In the genomic region with DNA sequence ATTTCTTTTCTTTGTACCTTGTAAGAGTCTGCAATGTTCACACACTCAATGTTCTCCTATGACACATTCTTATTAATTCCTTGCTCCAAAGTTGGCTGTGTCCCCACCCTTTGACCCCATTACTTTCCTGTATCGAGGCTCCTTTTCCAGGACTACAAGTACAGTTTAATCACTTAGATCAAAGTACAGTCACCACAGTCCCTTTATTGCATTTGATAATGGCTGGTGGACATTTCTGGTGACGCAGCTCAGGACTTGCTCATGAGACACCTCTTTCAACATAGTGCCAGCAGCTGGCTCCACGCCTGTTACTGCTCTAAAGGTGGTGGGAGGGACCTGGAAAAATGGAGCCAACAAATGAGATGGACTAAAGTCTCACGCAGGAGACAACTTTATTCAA, we compare ENCODE assay signal across 32 mouse cellular contexts. TPM values are rescaled to one million over a fixed set of nuclear protein-coding genes. Genes with fewer than 3 reads are reported as not detected.
DNase-seq lines count a peak whose midpoint lies in the region; ATAC-seq and TF ChIP-seq lines count a peak whose summit lies in the region.
"Had no signal": no experiment of that assay in that cellular context is flagged by ENCODE, and none has a peak within 500 bp of the region (broad histone marks: within the 10 kb centered on the region; RNA-seq: fewer than 3 reads in every experiment).

No protein-coding gene starts in this region.

- peak; percentile 76 for DNase-seq in kidney, adult 2 months
- no peak for DNase-seq in intestine, embryonic 14.5 days (ENCODE audit: low spot score)
- peak; percentile 72 for DNase-seq in large intestine, adult 2 months (ENCODE audit: low read depth, low spot score)
- DNase-seq in spleen, postnatal 4 days (ENCODE audit: low spot score in 2 of 2): no peak
- DNase-seq: adrenal gland, adult 8-10 months; B cell, adult 2 months; cerebellum, adult 11-12 months; cerebellum, postnatal 14 days; forebrain, postnatal 0 days; heart, postnatal 14 days; layer of hippocampus, adult 9-11 months; liver; thymus, postnatal 14 days had no signal

- H3K36me3 ChIP-seq in kidney, adult 2 months (ENCODE audit: control insufficient read depth, insufficient read depth, low read length): no peaks in the 10 kb centered on the region
- no peaks in the 10 kb centered on the region for H3K36me3 ChIP-seq in kidney, embryonic 16.5 days (ENCODE audit: insufficient read depth, low read length)
- no peaks in the 10 kb centered on the region for H3K36me3 ChIP-seq in intestine, embryonic 14.5 days (ENCODE audit: control insufficient read depth, insufficient read depth, low read length)
- H3K36me3 ChIP-seq in intestine, embryonic 16.5 days (ENCODE audit: control insufficient read depth, insufficient read depth, low read length): no peaks in the 10 kb centered on the region
- H3K36me3 ChIP-seq in hindbrain, embryonic 16.5 days (ENCODE audit: control insufficient read depth, insufficient read depth, low read length): no peaks in the 10 kb centered on the region
- H3K36me3 ChIP-seq in heart, embryonic 12.5 days: no peaks in the 10 kb centered on the region
- H3K36me3 ChIP-seq: forebrain, embryonic 12.5 days; hindbrain, embryonic 10.5 days; lung, embryonic 15.5 days; midbrain, embryonic 10.5 days; midbrain, embryonic 15.5 days; neural tube, embryonic 15.5 days had no signal

- no peak for ATAC-seq in kidney, embryonic 16.5 days (ENCODE audit: low FRiP score, low TSS enrichment)
- ATAC-seq in intestine, embryonic 14.5 days (replicated peaks; ENCODE audit: low FRiP score, low TSS enrichment, low read depth): peak; percentile 69
- peak; percentile 91 for ATAC-seq in intestine, embryonic 16.5 days
- no peak for ATAC-seq in hindbrain, embryonic 16.5 days
- no peak for ATAC-seq in heart, embryonic 12.5 days (ENCODE audit: insufficient number of reproducible peaks, low FRiP score)
- ATAC-seq: forebrain, postnatal 0 days; hindbrain, postnatal 0 days; midbrain, embryonic 15.5 days had no signal

- H3K4me2 ChIP-seq in kidney, embryonic 16.5 days (replicated peaks; ENCODE audit: low read depth, low read length): no peak overlapping the region
- no peak overlapping the region for H3K4me2 ChIP-seq in intestine, embryonic 14.5 days (ENCODE audit: low read length)
- no peak overlapping the region for H3K4me2 ChIP-seq in intestine, embryonic 16.5 days (ENCODE audit: low read depth, low read length)
- no peak overlapping the region for H3K4me2 ChIP-seq in hindbrain, embryonic 16.5 days (ENCODE audit: low read length)
- no peak overlapping the region for H3K4me2 ChIP-seq in heart, embryonic 12.5 days
- H3K4me2 ChIP-seq: forebrain, embryonic 12.5 days; lung, embryonic 15.5 days; midbrain, embryonic 15.5 days; neural tube, embryonic 15.5 days had no signal

- WGBS in kidney, adult 2 months: 43% methylated on average over 4 of the region's 4 CpGs
- 58% methylated on average over 4 of the region's 4 CpGs for WGBS in kidney, embryonic 16.5 days
- 60% methylated on average over 4 of the region's 4 CpGs for WGBS in intestine, embryonic 14.5 days
- 44% methylated on average over 4 of the region's 4 CpGs for WGBS in intestine, embryonic 16.5 days
- 23% methylated on average over 4 of the region's 4 CpGs for WGBS in large intestine, adult 2 months
- 72% methylated on average over 4 of the region's 4 CpGs for WGBS in hindbrain, embryonic 16.5 days
- 62% methylated on average over 4 of the region's 4 CpGs for WGBS in heart, embryonic 12.5 days

- no peak overlapping the region for H3K9ac ChIP-seq in kidney, embryonic 16.5 days (replicated peaks; ENCODE audit: low read length)
- no peak overlapping the region for H3K9ac ChIP-seq in intestine, embryonic 14.5 days (ENCODE audit: low read length)
- H3K9ac ChIP-seq in intestine, embryonic 16.5 days (ENCODE audit: low read depth, low read length): no peak overlapping the region
- H3K9ac ChIP-seq in hindbrain, embryonic 16.5 days (ENCODE audit: low read depth, low read length): no peak overlapping the region
- H3K9ac ChIP-seq in heart, embryonic 12.5 days: no peak overlapping the region
- H3K9ac ChIP-seq: forebrain, embryonic 12.5 days; forebrain, postnatal 0 days; lung, embryonic 15.5 days; midbrain, embryonic 15.5 days; neural tube, embryonic 15.5 days had no signal

- no peaks in the 10 kb centered on the region for H3K9me3 ChIP-seq in kidney, embryonic 16.5 days (ENCODE audit: low read length)
- no peaks in the 10 kb centered on the region for H3K9me3 ChIP-seq in intestine, embryonic 14.5 days (ENCODE audit: control insufficient read depth, low read length)
- H3K9me3 ChIP-seq in intestine, embryonic 16.5 days (ENCODE audit: control insufficient read depth, low read length): no peaks in the 10 kb centered on the region
- H3K9me3 ChIP-seq in hindbrain, embryonic 16.5 days (ENCODE audit: control insufficient read depth, low read length): no peaks in the 10 kb centered on the region
- no peaks in the 10 kb centered on the region for H3K9me3 ChIP-seq in heart, embryonic 12.5 days (replicated peaks)
- H3K9me3 ChIP-seq: forebrain, embryonic 12.5 days; hindbrain, embryonic 10.5 days; lung, embryonic 15.5 days; midbrain, embryonic 10.5 days; midbrain, embryonic 15.5 days; neural tube, embryonic 15.5 days had no signal

- H3K4me1 ChIP-seq in kidney, adult 2 months (ENCODE audit: control insufficient read depth, insufficient read depth, low read length): peaks cover 22% of the 10 kb centered on the region
- no peaks in the 10 kb centered on the region for H3K4me1 ChIP-seq in kidney, embryonic 16.5 days (ENCODE audit: insufficient read depth, low read length)
- H3K4me1 ChIP-seq in intestine, embryonic 14.5 days (replicated peaks; ENCODE audit: control insufficient read depth, insufficient read depth, low read length): 0 out of 2 replicates have a peak, but pooled peaks cover 3% of the 10 kb centered on the region
- H3K4me1 ChIP-seq in intestine, embryonic 16.5 days (ENCODE audit: control insufficient read depth, insufficient read depth, low read length): 0 out of 2 replicates have a peak, but pooled peaks cover 2% of the 10 kb centered on the region
- no peaks in the 10 kb centered on the region for H3K4me1 ChIP-seq in hindbrain, embryonic 16.5 days (ENCODE audit: control insufficient read depth, insufficient read depth, low read depth, low read length)
- peaks cover 4% of the 10 kb centered on the region; the same call in 1 of the 2 replicates for H3K4me1 ChIP-seq in heart, embryonic 12.5 days (replicated peaks)
- H3K4me1 ChIP-seq: forebrain, embryonic 12.5 days; hindbrain, embryonic 10.5 days; lung, embryonic 15.5 days; midbrain, embryonic 10.5 days; midbrain, embryonic 15.5 days; neural tube, embryonic 15.5 days had no signal

- H3K27ac ChIP-seq in kidney, adult 2 months (ENCODE audit: insufficient read depth, low read depth, low read length): peak overlapping the region; percentile 86
- no peak overlapping the region; the same call in 1 of the 2 replicates for H3K27ac ChIP-seq in kidney, embryonic 16.5 days (ENCODE audit: low read length)
- H3K27ac ChIP-seq in intestine, embryonic 14.5 days (ENCODE audit: low read depth): no peak overlapping the region
- H3K27ac ChIP-seq in intestine, embryonic 16.5 days (ENCODE audit: low read length): peak overlapping the region; percentile 80
- H3K27ac ChIP-seq in hindbrain, embryonic 16.5 days (ENCODE audit: low read depth, low read length): no peak overlapping the region
- H3K27ac ChIP-seq in heart, embryonic 12.5 days (ENCODE audit: poor library complexity, severe bottlenecking): no peak overlapping the region
- H3K27ac ChIP-seq: forebrain, embryonic 12.5 days; hindbrain, embryonic 10.5 days; hindbrain, postnatal 0 days; lung, embryonic 15.5 days; midbrain, embryonic 10.5 days; midbrain, embryonic 15.5 days; neural tube, embryonic 15.5 days had no signal

- no peak for TF ChIP-seq CTCF in kidney, adult 2 months (conservative IDR thresholded peaks at IDR 0.05; ENCODE audit: insufficient read depth, insufficient read length, low read depth, low read length)

- H3K4me3 ChIP-seq in kidney, adult 2 months (ENCODE audit: insufficient read depth, low read depth, low read length): no peak overlapping the region
- H3K4me3 ChIP-seq in kidney, embryonic 16.5 days (ENCODE audit: low read length): no peak overlapping the region
- H3K4me3 ChIP-seq in intestine, embryonic 14.5 days (ENCODE audit: low read depth, low read length): no peak overlapping the region
- no peak overlapping the region for H3K4me3 ChIP-seq in intestine, embryonic 16.5 days (ENCODE audit: low read length)
- no peak overlapping the region for H3K4me3 ChIP-seq in hindbrain, embryonic 16.5 days (ENCODE audit: low read length)
- no peak overlapping the region for H3K4me3 ChIP-seq in heart, embryonic 12.5 days
- H3K4me3 ChIP-seq: erythroblast, embryonic 14.5 days; forebrain, embryonic 12.5 days; hindbrain, embryonic 10.5 days; lung, embryonic 15.5 days; midbrain, embryonic 10.5 days; midbrain, embryonic 15.5 days; neural tube, embryonic 15.5 days had no signal

- no peaks in the 10 kb centered on the region for H3K27me3 ChIP-seq in kidney, adult 2 months (replicated peaks; ENCODE audit: control insufficient read depth, insufficient read depth, low read length)
- H3K27me3 ChIP-seq in kidney, embryonic 16.5 days (ENCODE audit: insufficient read depth, low read length): no peaks in the 10 kb centered on the region
- no peaks in the 10 kb centered on the region for H3K27me3 ChIP-seq in intestine, embryonic 14.5 days (replicated peaks; ENCODE audit: control insufficient read depth, insufficient read depth, low read length)
- H3K27me3 ChIP-seq in intestine, embryonic 16.5 days (replicated peaks; ENCODE audit: control insufficient read depth, insufficient read depth, low read length): no peaks in the 10 kb centered on the region
- H3K27me3 ChIP-seq in hindbrain, embryonic 16.5 days (replicated peaks; ENCODE audit: control insufficient read depth, insufficient read depth, low read length): no peaks in the 10 kb centered on the region
- no peaks in the 10 kb centered on the region for H3K27me3 ChIP-seq in heart, embryonic 12.5 days (replicated peaks)
- H3K27me3 ChIP-seq: forebrain, embryonic 12.5 days; lung, embryonic 15.5 days; midbrain, embryonic 15.5 days; neural tube, embryonic 15.5 days had no signal

- TF ChIP-seq POLR2A in kidney, adult 2 months (IDR thresholded peaks at IDR 0.05; ENCODE audit: low read depth, low read length): no peak

RNA-seq across cellular contexts. Expression of a gene that starts 9.3 kb away (rescaled TPM):
- not detected in 2 replicates for polyA plus RNA-seq in kidney, adult 2 months (2012; rRNA removed)
- polyA plus RNA-seq in kidney, embryonic 16.5 days (2015; fragmentation: Nextera tagmentation; extraction: Ambion mirVana): not detected in 2 replicates
- polyA plus RNA-seq in intestine, embryonic 14.5 days (2014; fragmentation: Nextera tagmentation; extraction: Ambion mirVana): not detected in 2 replicates
- polyA plus RNA-seq in intestine, embryonic 16.5 days (2015; fragmentation: Nextera tagmentation; extraction: Ambion mirVana): not detected in 2 replicates
- polyA plus RNA-seq in large intestine, adult 2 months (2012; rRNA removed): not detected in 2 replicates
- polyA plus RNA-seq in hindbrain, embryonic 16.5 days (2015; fragmentation: Nextera tagmentation; extraction: Ambion mirVana): not detected in 2 replicates
- polyA plus RNA-seq in heart, embryonic 12.5 days (2016; fragmentation: Nextera tagmentation; extraction: Ambion mirVana): not detected in 2 replicates
- polyA plus RNA-seq: cortical plate, adult 2 months; embryonic facial prominence, embryonic 14.5 days; erythroblast, embryonic 14.5 days; forebrain, embryonic 12.5 days; forebrain, postnatal 0 days; heart, embryonic 14.5 days; hindbrain, embryonic 10.5 days; hindbrain, postnatal 0 days; limb, embryonic 11.5 days; liver, embryonic 16.5 days; lung, embryonic 15.5 days; midbrain, embryonic 10.5 days; midbrain, embryonic 15.5 days; neural tube, embryonic 15.5 days; spleen, adult 2 months; urinary bladder, adult 2 months had no signal

RNA-seq across cellular contexts. Expression of a gene that starts 31.0 kb away (rescaled TPM):
- not detected in 2 replicates for polyA plus RNA-seq in kidney, adult 2 months (2012; rRNA removed)
- polyA plus RNA-seq in kidney, embryonic 16.5 days (2015; fragmentation: Nextera tagmentation; extraction: Ambion mirVana): not detected in 2 replicates
- polyA plus RNA-seq in intestine, embryonic 14.5 days (2014; fragmentation: Nextera tagmentation; extraction: Ambion mirVana): not detected in 2 replicates
- not detected in 2 replicates for polyA plus RNA-seq in intestine, embryonic 16.5 days (2015; fragmentation: Nextera tagmentation; extraction: Ambion mirVana)
- polyA plus RNA-seq in large intestine, adult 2 months (2012; rRNA removed): not detected in 2 replicates
- not detected in 2 replicates for polyA plus RNA-seq in hindbrain, embryonic 16.5 days (2015; fragmentation: Nextera tagmentation; extraction: Ambion mirVana)
- polyA plus RNA-seq in heart, embryonic 12.5 days (2016; fragmentation: Nextera tagmentation; extraction: Ambion mirVana): not detected in 2 replicates
- polyA plus RNA-seq: cortical plate, adult 2 months; embryonic facial prominence, embryonic 14.5 days; erythroblast, embryonic 14.5 days; forebrain, embryonic 12.5 days; forebrain, postnatal 0 days; heart, embryonic 14.5 days; hindbrain, embryonic 10.5 days; hindbrain, postnatal 0 days; limb, embryonic 11.5 days; liver, embryonic 16.5 days; lung, embryonic 15.5 days; midbrain, embryonic 10.5 days; midbrain, embryonic 15.5 days; neural tube, embryonic 15.5 days; spleen, adult 2 months; urinary bladder, adult 2 months had no signal

RNA-seq across cellular contexts. Expression of a gene that starts 35.2 kb away (rescaled TPM):
- polyA plus RNA-seq in kidney, adult 2 months (2012; rRNA removed): not detected in 2 replicates
- not detected in 2 replicates for polyA plus RNA-seq in kidney, embryonic 16.5 days (2015; fragmentation: Nextera tagmentation; extraction: Ambion mirVana)
- polyA plus RNA-seq in intestine, embryonic 14.5 days (2014; fragmentation: Nextera tagmentation; extraction: Ambion mirVana): not detected in 2 replicates
- polyA plus RNA-seq in intestine, embryonic 16.5 days (2015; fragmentation: Nextera tagmentation; extraction: Ambion mirVana): not detected in 2 replicates
- not detected in 2 replicates for polyA plus RNA-seq in large intestine, adult 2 months (2012; rRNA removed)
- polyA plus RNA-seq in hindbrain, embryonic 16.5 days (2015; fragmentation: Nextera tagmentation; extraction: Ambion mirVana): not detected in 2 replicates
- polyA plus RNA-seq in heart, embryonic 12.5 days (2016; fragmentation: Nextera tagmentation; extraction: Ambion mirVana): not detected in 2 replicates
- polyA plus RNA-seq: cortical plate, adult 2 months; embryonic facial prominence, embryonic 14.5 days; erythroblast, embryonic 14.5 days; forebrain, embryonic 12.5 days; forebrain, postnatal 0 days; heart, embryonic 14.5 days; hindbrain, embryonic 10.5 days; hindbrain, postnatal 0 days; limb, embryonic 11.5 days; liver, embryonic 16.5 days; lung, embryonic 15.5 days; midbrain, embryonic 10.5 days; midbrain, embryonic 15.5 days; neural tube, embryonic 15.5 days; spleen, adult 2 months; urinary bladder, adult 2 months had no signal

RNA-seq across cellular contexts. Expression of a gene that starts 47.2 kb away (rescaled TPM):
- polyA plus RNA-seq in kidney, adult 2 months (2012; rRNA removed): 18.2 and 22.0 TPM in 2 replicates
- polyA plus RNA-seq in kidney, embryonic 16.5 days (2015; fragmentation: Nextera tagmentation; extraction: Ambion mirVana): 1.5 and 2.4 TPM in 2 replicates
- 0.34 and 0.49 TPM in 2 replicates for polyA plus RNA-seq in intestine, embryonic 14.5 days (2014; fragmentation: Nextera tagmentation; extraction: Ambion mirVana)
- polyA plus RNA-seq in intestine, embryonic 16.5 days (2015; fragmentation: Nextera tagmentation; extraction: Ambion mirVana): 1.9 and 2.0 TPM in 2 replicates
- 0.12 and 0.60 TPM in 2 replicates for polyA plus RNA-seq in large intestine, adult 2 months (2012; rRNA removed)
- 0.75 and 1.6 TPM in 2 replicates for polyA plus RNA-seq in hindbrain, embryonic 16.5 days (2015; fragmentation: Nextera tagmentation; extraction: Ambion mirVana)
- polyA plus RNA-seq in heart, embryonic 12.5 days (2016; fragmentation: Nextera tagmentation; extraction: Ambion mirVana): 2.3 and 2.7 TPM in 2 replicates
- polyA plus RNA-seq: erythroblast, embryonic 14.5 days had no signal

RNA-seq across cellular contexts. Expression of a gene that starts 47.9 kb away (rescaled TPM):
- not detected in 2 replicates for polyA plus RNA-seq in kidney, adult 2 months (2012; rRNA removed)
- polyA plus RNA-seq in kidney, embryonic 16.5 days (2015; fragmentation: Nextera tagmentation; extraction: Ambion mirVana): not detected in 2 replicates
- not detected in 2 replicates for polyA plus RNA-seq in intestine, embryonic 14.5 days (2014; fragmentation: Nextera tagmentation; extraction: Ambion mirVana)
- not detected in 2 replicates for polyA plus RNA-seq in intestine, embryonic 16.5 days (2015; fragmentation: Nextera tagmentation; extraction: Ambion mirVana)
- polyA plus RNA-seq in large intestine, adult 2 months (2012; rRNA removed): not detected in 2 replicates
- not detected in 2 replicates for polyA plus RNA-seq in hindbrain, embryonic 16.5 days (2015; fragmentation: Nextera tagmentation; extraction: Ambion mirVana)
- not detected in 2 replicates for polyA plus RNA-seq in heart, embryonic 12.5 days (2016; fragmentation: Nextera tagmentation; extraction: Ambion mirVana)
- polyA plus RNA-seq: cortical plate, adult 2 months; embryonic facial prominence, embryonic 14.5 days; erythroblast, embryonic 14.5 days; forebrain, embryonic 12.5 days; forebrain, postnatal 0 days; heart, embryonic 14.5 days; hindbrain, embryonic 10.5 days; hindbrain, postnatal 0 days; limb, embryonic 11.5 days; liver, embryonic 16.5 days; lung, embryonic 15.5 days; midbrain, embryonic 10.5 days; midbrain, embryonic 15.5 days; neural tube, embryonic 15.5 days; spleen, adult 2 months; urinary bladder, adult 2 months had no signal

Comparison
In these comparisons a context has a peak if more than half of its experiments do, and no peak if none do; other contexts are left out.
1. H3K27ac ChIP-seq: peak in kidney, adult 2 months (single experiment) and intestine, embryonic 16.5 days (single experiment); none in kidney, embryonic 16.5 days (single experiment), intestine, embryonic 14.5 days (single experiment), hindbrain, embryonic 16.5 days (single experiment) and heart, embryonic 12.5 days (single experiment).
2. DNase-seq: peak in kidney, adult 2 months (single experiment) and large intestine, adult 2 months (single experiment); none in intestine, embryonic 14.5 days (single experiment) and spleen, postnatal 4 days (0 of 2).
3. ATAC-seq: peak in intestine, embryonic 14.5 days (single experiment) and intestine, embryonic 16.5 days (single experiment); none in kidney, embryonic 16.5 days (single experiment), hindbrain, embryonic 16.5 days (single experiment) and heart, embryonic 12.5 days (single experiment).